Mouse (Mus musculus) cortical plate, adult 2 months (tissue): ENCODE data around the gene Fam208a.

Experiments
- CTCF ChIP-seq: fragments of 200-500 bp; IDR thresholded peaks from 2 replicates; pipeline ENCODE4 v1.5.1; 2011; ENCODE audit warnings: mild to moderate bottlenecking, control low read depth, low read length; ENCODE audit not compliant: insufficient read depth; ENCODE audit errors: extremely low read depth
- POLR2A ChIP-seq: fragments of 200-500 bp; IDR thresholded peaks from 2 replicates; pipeline ENCODE4 v1.6.1; 2011; ENCODE audit warnings: mild to moderate bottlenecking, low read length, control low read depth; ENCODE audit not compliant: insufficient read depth; ENCODE audit errors: extremely low read depth

DNA sequence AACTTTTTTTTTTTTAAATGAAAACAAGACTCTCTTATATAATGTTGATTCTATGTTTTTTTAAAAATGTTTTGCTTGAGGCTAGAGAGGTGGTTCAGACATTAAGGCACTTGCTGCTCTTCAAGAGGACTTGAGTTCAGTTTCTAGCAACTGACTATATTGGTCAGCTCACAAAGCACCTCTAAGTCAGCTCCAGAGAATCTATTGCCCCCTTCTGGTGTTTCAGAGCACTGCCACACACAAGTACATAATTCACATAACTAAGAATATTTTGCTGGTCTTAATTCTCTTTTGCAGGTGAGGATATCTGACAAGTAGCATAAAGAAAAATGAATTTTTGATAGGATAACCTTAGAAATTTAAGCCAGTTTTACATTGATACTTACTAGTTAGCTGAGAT, 12.3 kb downstream of the Fam208a start:
- TF ChIP-seq POLR2A, result no peak
- TF ChIP-seq CTCF, result no peak
